Mouse (Mus musculus) lung, embryonic 14.5 days (tissue): ENCODE measurements around the gene Nsun3. TPM values are rescaled to one million over a fixed set of nuclear protein-coding genes. Genes with fewer than 3 reads are reported as not detected.

Source experiments
- ATAC-seq: fragments of 200-750 bp; cut with Nextera tagmentation; 2 replicates; pipeline ENCODE4 v1.8.0; 2017; ENCODE audit warnings: mild to moderate bottlenecking, moderate TSS enrichment, moderate library complexity; ENCODE audit not compliant: insufficient read depth
- DNase-seq: peaks from one replicate; pipeline ENCODE4 v3.0.0-alpha.2; 2015
- H3K27ac ChIP-seq: fragments of 300-500 bp; sonication (generic); 2 replicates; pipeline ENCODE4 v1.5.1; 2014; ENCODE audit warnings: low read depth, mild to moderate bottlenecking, moderate library complexity
- H3K27me3 ChIP-seq: fragments of 300-500 bp; sonication (generic); 2 replicates; pipeline ENCODE4 v1.6.1; 2014; ENCODE audit warnings: low read length, control low read depth; ENCODE audit not compliant: insufficient read depth
- H3K36me3 ChIP-seq: fragments of 300-500 bp; sonication (generic); 2 replicates; pipeline ENCODE4 v1.6.1; 2014; ENCODE audit warnings: control low read depth; ENCODE audit not compliant: insufficient read depth
- H3K4me1 ChIP-seq: fragments of 300-500 bp; sonication (generic); 2 replicates; pipeline ENCODE4 v1.6.1; 2014; ENCODE audit warnings: antibody characterized with exemption, control low read depth; ENCODE audit not compliant: insufficient read depth
- H3K4me2 ChIP-seq: fragments of 300-500 bp; sonication (generic); 2 replicates; pipeline ENCODE4 v1.6.1; 2014; ENCODE audit warnings: mild to moderate bottlenecking
- H3K4me3 ChIP-seq: fragments of 300-500 bp; sonication (generic); 2 replicates; pipeline ENCODE4 v1.5.1; 2014; ENCODE audit warnings: low read depth, low read length
- H3K9ac ChIP-seq: fragments of 300-500 bp; sonication (generic); 2 replicates; pipeline ENCODE4 v1.6.1; 2014
- H3K9me3 ChIP-seq: fragments of 300-500 bp; sonication (generic); 2 replicates; pipeline ENCODE4 v1.6.1; 2016; ENCODE audit warnings: low read depth, low read length, control low read depth
- CTCF ChIP-seq: IDR thresholded peaks from 2 replicates; pipeline ENCODE4 v1.5.1; 2016; ENCODE audit warnings: antibody characterized with exemption, low read depth
- WGBS: fragments of 180-500 bp; shearing (Covaris S2); extraction: QIAGEN DNeasy Blood & Tissue Kit; methylation state at CpG from one replicate; pipeline ENCODE4 v1.1.7; 2014; 5-methylcytosine and 5-hydroxymethylcytosine counted together
- microRNA-seq: library from miRNA; unstranded; fragments of <30 nt; microRNA quantifications from one replicate; pipeline ENCODE4, GENCODE M21; 2016; ENCODE audit warnings: borderline number of aligned reads
- polyA plus RNA-seq: library from polyadenylated mRNA; unstranded; fragments of >200 nt; fragmentation: Nextera tagmentation; extraction: Ambion mirVana; gene quantifications from 2 replicates; pipeline ENCODE4 v1.2.1, GENCODE M21; 2014

Gene Nsun3
- polyA plus RNA-seq, 1 experiment from 2014 or later = 9.8 TPM

DNA sequence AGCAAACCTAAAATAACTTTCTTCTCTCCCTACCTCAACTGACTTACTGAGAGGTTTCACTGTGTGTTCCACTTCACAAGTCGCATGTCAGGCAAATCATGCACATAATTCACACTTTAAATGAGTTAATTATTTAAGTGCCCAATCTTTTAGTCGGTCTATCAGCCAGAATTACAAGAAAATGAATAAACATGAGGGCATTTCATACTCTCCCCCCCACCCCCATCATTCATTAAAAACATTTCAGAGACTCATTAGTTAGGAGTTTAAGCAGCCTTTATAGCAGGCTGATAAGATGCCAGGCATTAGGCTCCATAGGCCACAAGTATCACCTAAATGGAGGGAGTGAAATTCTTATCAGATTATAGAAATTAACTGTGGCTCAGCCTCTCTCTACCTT is 100.5 kb downstream of the Nsun3 start:
- H3K4me3 ChIP-seq = no peak overlapping the region
- DNase-seq = no peak

DNA sequence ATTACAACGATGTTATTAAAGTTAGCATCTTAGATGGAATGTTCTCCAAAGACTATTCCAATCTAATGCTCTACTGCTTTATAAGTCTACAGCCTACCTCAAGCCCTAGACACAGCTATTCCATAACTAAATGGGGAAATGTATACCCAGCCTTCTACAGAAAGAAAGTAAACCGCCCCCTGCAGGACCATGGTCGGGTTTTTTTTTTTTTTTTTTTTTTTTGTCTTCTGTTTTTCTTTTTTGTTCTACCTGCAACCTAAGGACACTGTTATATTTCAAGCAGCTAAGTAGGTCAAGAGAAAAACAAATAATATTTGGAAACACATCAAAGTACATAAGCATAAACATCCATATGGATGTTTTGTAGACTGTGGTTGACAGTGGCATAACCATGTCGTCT is 101.1 kb downstream of the Nsun3 start:
- 76% methylated on average over 4 of the region's 4 CpGs for WGBS
- no peak overlapping the region for H3K9ac ChIP-seq
- H3K36me3 ChIP-seq = no peaks in the 10 kb centered on the region
- TF ChIP-seq CTCF = no peak
- no peak overlapping the region for H3K4me2 ChIP-seq
- H3K27me3 ChIP-seq = no peaks in the 10 kb centered on the region
- ATAC-seq (no peak), DNase-seq (no peak)
- no peak overlapping the region for H3K4me3 ChIP-seq
- H3K27ac ChIP-seq = no peak overlapping the region
- H3K9me3 ChIP-seq = no peaks in the 10 kb centered on the region
- no peaks in the 10 kb centered on the region for H3K4me1 ChIP-seq

More for the DNA sequence above, 100.5 kb downstream of the Nsun3 start:
- H3K4me2 ChIP-seq = no peak overlapping the region
- no peaks in the 10 kb centered on the region for H3K36me3 ChIP-seq
- no peaks in the 10 kb centered on the region for H3K27me3 ChIP-seq
- no peak for TF ChIP-seq CTCF
- H3K9me3 ChIP-seq = no peaks in the 10 kb centered on the region
- 60% methylated on average over 2 of the region's 2 CpGs for WGBS
- no peak for ATAC-seq
- H3K27ac ChIP-seq = no peak overlapping the region
- no peak overlapping the region for H3K9ac ChIP-seq
- H3K4me1 ChIP-seq = no peaks in the 10 kb centered on the region

Small RNA genes within 50 kb of the gene (microRNA-seq; reads per million reads assigned to microRNA genes)
- not detected for gene Gm25986

Other genes with a start within 250 kb of the Nsun3 start
- gene Stx19, start 27.9 kb upstream of the Nsun3 start, polyA plus RNA-seq = 2.4 TPM in 2 replicates
- 20.0 and 21.4 TPM in 2 replicates for gene Arl13b, start 60.2 kb upstream of the Nsun3 start, polyA plus RNA-seq
- 59.7 and 60.3 TPM in 2 replicates for gene Pros1, start 67.5 kb upstream of the Nsun3 start, polyA plus RNA-seq